Mouse (Mus musculus): Measurements from ENCODE around the gene Psmd14. TPM values are rescaled to one million over a fixed set of nuclear protein-coding genes. Genes with fewer than 3 reads are reported as not detected.

Gene Psmd14
- polyA plus RNA-seq (2012; rRNA removed): 22.5 and 27.7 TPM in 2 replicates

GRCm38 (mm10) chr2:61711108-61712040 is at the start of gene Psmd14:
Gene Psmd14 (plus strand): TSS chr2:61711694.
- WGBS: 6% methylated on average over 49 of the region's 52 CpGs
- DNase-seq (ENCODE audit: low read depth, low spot score): peak; percentile 74

DNA sequence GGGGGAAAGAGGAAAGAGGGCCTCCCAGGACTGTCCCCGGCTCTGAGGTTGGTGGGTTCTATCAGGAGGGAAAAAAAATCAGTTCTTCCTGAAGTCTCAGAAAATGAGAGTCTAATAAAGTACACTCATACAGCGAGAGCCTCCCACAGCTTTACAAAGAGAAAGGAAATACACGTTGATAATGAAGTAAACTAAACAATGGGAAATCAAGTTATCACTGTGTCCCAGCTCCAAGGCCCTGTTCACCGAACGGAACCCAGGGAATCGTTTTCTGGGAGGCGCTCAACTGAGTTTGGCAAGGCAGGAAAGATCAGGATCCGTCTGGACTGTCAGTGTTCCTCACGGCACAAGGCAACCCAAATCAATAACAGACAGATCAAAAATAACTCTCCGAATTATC is 48.7 kb upstream of the Psmd14 start:
- WGBS: 80% methylated on average over 10 of the region's 10 CpGs
- DNase-seq (ENCODE audit: low read depth, low spot score): no peak

- WGBS: 67% methylated on average over 10 of the region's 10 CpGs
- DNase-seq (ENCODE audit: low read depth, low spot score): no peak
Observed at GRCm38 (mm10) chr2:61663573-61664241, 47.8 kb upstream of the Psmd14 start.

DNA sequence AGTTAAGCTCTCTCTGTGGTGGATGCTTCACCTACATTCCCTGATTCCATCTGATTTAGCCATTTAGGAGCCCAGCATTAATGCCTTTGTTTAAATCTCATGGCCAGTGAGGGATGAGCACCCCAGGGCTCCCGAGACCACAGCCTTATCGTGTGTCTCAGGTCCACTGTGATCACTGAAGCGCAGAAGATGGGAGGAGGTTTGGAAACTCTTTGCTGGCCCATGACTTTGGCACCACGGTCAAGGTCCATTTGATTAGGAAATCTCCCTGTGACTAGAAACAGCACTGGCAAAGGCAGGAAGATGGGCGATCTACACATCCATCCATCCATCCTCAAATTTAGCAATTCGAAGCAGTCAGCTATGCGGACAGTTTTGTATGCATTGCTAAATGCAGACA is 44.1 kb upstream of the Psmd14 start:
- 81% methylated on average over 7 of the region's 7 CpGs for WGBS
- no peak for DNase-seq (ENCODE audit: low read depth, low spot score)

DNA sequence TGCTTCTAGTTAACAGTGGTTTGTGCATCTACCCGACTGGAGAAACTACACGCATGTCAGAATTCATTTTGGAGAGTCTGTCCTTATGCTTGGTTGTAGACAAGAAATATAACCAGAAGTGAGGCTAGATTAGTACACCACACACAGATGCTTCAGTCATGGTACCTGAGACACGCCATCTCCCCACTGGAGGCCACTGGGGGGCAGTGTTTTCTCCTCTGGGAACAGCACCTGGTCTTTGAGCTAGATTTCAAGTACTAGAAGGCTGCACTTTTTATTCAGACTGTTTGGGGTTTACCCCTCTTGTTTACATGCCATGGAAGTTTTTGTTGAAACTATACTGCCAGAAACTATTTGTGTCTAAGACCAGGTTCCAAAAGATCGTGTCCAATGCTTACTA is 43.2 kb upstream of the Psmd14 start:
- 25% methylated on average over 4 of the region's 4 CpGs for WGBS

GRCm38 (mm10) chr2:61674555-61674954 is 36.9 kb upstream of the Psmd14 start:
- WGBS: 93% methylated on average over 3 of the region's 3 CpGs
- no peak for DNase-seq (ENCODE audit: low read depth, low spot score)

More for the DNA sequence above, 43.2 kb upstream of the Psmd14 start:
- DNase-seq (ENCODE audit: low read depth, low spot score): peak; percentile 25

DNA sequence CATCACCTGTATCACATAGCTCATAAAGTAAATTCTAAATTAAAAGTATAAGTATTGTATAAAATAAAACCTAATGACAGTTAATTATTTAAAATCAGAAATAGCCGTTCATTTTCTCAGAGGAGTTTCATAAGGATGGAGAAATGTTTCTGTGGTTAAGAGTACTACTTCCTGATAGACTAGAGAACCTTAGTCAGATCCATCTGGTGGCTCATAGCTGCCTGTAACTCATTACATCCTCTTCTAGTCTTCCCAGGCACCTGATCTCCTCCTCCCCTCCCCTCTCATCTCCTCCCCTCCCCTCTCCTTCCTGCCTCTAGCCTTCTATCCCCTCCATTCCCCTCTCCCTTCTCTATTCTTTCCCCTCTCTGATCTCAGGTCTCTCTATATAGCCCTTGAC is 29.9 kb upstream of the Psmd14 start:
- DNase-seq (ENCODE audit: low read depth, low spot score): no peak
- WGBS: 84% methylated on average over 1 of the region's 1 CpGs

DNA sequence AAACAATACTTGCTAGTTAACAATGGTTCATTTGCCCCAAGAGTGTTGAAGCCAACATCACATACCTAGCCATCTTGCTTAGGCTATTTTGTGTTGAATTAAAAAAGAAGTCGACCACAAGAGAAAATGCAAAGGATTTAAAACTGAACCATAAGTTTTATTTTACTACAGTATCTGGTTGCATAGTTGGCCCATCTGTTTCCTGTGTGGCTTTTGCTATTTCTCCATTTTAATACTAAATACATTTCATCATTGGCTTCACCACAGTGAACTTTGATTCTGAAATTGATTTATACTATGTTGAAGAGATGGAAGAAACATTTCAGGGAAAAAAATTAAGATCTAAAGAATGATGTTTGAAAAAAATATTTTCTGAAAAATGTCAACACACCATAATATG is 25.0 kb upstream of the Psmd14 start:
- 83% methylated on average over 1 of the region's 1 CpGs for WGBS
- no peak for DNase-seq (ENCODE audit: low read depth, low spot score)

DNA sequence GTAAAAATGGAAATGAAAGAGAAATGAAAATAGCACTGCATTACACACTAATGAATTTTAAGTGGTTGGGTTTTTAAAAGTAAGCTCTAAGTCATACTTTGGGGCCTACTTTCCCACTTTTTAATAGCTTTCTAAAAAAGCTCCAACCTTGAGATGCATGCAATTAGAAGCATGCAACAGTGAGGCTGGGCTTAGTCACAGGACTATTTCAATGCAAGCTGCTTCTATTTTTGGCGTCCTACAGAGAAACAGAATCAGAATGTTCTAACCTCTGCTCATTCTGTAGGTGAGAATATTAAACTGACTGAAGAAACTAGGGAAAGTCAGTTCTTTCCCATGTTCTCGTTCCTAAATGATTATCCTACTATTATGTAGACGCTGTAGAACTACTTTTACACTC is 22.4 kb upstream of the Psmd14 start:
- WGBS: 76% methylated on average over 3 of the region's 3 CpGs
- DNase-seq (ENCODE audit: low read depth, low spot score): no peak

- DNase-seq (ENCODE audit: low read depth, low spot score): no peak
- 97% methylated on average over 3 of the region's 3 CpGs for WGBS
Observed at GRCm38 (mm10) chr2:61709570-61709969, 1.9 kb upstream of the Psmd14 start.

DNA sequence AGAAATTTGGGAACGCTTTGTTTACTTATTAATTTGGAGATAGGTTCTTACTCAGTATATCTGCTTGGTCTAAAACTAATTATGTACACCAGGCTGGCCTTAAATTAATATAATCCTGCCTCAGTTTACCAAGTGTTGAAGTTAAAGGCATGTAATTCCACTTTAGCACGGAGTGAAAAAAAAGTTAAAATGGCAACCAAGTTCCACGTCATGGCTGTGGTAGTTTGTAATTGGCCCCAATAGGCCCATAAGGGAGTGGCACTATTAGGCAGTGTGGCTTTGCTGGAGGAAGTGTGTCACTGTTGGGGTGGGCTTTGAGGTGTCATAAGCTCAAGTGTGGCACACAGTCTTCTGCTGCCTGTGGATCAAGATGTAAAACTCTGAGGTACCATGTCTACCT is 1.0 kb downstream of the Psmd14 start:
- WGBS: 43% methylated on average over 3 of the region's 3 CpGs
- no peak for DNase-seq (ENCODE audit: low read depth, low spot score)

DNA sequence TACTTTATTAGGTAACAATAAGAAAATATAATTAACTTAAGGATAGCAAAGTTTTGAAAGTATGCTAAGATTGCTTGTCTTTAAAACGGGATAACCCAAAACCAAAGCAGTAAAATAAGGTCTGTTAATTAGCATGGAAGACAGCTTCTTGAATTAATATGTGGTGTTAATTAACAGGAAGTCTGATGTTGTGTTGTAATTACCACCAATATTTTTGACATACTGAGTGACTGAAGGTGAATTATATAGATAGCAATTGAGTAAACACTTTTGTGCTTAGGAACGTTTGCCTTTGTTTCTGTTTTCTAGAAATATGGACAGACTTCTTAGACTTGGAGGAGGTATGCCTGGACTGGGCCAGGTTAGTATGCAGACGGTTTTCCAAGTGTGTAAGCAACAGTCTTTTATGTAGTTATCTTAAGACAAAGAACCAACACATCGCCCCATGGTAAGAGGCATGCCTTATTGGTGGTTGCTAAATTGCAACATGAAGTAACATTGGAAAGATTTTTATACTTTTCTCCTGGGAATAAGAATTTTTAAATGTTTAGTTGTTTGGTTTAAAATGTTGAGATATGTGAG is 11.0 kb downstream of the Psmd14 start:
- WGBS: 76% methylated on average over 4 of the region's 4 CpGs

DNA sequence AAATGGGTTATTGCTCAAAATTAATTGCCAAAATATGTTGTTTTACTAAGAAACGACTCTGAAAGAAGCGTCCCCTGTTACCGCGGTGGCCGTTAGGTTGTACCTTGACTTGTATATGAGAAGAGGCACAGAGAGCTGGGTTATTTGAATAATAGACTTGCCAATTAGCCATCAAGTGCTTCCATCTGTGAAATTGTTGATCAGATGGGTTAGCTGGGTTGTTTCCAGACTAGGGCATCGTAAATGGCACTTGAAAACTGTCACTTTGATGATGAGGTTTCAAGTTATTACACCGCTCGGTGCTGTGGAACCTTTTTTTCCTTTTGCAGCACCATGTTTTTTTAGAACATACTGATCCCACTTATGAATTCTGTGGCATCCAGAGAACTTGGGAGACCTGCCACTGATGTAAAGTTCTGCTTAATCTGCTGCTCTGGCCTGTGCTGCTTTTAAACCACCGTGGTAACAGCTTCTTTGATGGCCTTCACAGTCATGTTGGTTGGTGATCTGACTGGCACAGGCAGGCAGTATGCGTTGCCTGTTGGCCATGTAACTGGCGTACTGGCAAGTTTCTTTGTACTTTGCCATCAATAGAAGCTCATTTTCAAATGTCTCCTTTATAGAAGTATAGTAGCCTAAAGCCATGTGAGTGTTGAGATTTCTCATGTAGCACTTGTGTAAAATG is 21.4 kb downstream of the Psmd14 start:
- no peak for DNase-seq (ENCODE audit: low read depth, low spot score)

More for the DNA sequence above, 11.0 kb downstream of the Psmd14 start:
- DNase-seq (ENCODE audit: low read depth, low spot score): no peak

GRCm38 (mm10) chr2:61734175-61734574 is 22.7 kb downstream of the Psmd14 start:
- WGBS: 85% methylated on average over 1 of the region's 1 CpGs
- no peak for DNase-seq (ENCODE audit: low read depth, low spot score)

More for the DNA sequence above, 21.4 kb downstream of the Psmd14 start:
- 96% methylated on average over 11 of the region's 11 CpGs for WGBS

DNA sequence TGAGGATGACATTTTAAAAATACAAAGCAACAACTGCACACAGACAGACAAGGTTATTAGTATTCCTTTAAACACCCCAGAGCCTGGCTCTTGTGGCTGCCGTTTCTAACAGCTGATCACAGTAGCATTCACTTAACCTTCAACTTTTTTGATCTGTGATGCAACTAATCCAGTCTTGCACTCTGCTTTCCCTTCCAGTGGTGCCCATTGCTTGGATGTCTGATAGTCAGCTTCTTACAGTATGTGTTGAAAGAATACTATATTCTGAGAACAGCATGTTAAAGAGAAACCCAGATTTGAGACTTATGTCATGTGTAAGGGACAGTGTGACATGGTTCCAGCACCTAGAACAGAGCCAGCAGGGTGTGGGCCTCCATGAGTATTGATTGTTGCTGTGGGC is 34.6 kb downstream of the Psmd14 start:
- DNase-seq (ENCODE audit: low read depth, low spot score): no peak
- 63% methylated on average over 1 of the region's 1 CpGs for WGBS

GRCm38 (mm10) chr2:61746580-61746979 is 35.1 kb downstream of the Psmd14 start:
- 34% methylated on average over 2 of the region's 2 CpGs for WGBS
- DNase-seq (ENCODE audit: low read depth, low spot score): no peak

GRCm38 (mm10) chr2:61747411-61747810 is 35.9 kb downstream of the Psmd14 start:
- no peak for DNase-seq (ENCODE audit: low read depth, low spot score)
- 60% methylated on average over 2 of the region's 2 CpGs for WGBS

- WGBS: 86% methylated on average over 1 of the region's 1 CpGs
- no peak for DNase-seq (ENCODE audit: low read depth, low spot score)
Observed at GRCm38 (mm10) chr2:61750702-61751101, 39.2 kb downstream of the Psmd14 start.

- WGBS: 62% methylated on average over 2 of the region's 2 CpGs
- no peak for DNase-seq (ENCODE audit: low read depth, low spot score)
Observed at GRCm38 (mm10) chr2:61751286-61751685, 39.8 kb downstream of the Psmd14 start.

DNA sequence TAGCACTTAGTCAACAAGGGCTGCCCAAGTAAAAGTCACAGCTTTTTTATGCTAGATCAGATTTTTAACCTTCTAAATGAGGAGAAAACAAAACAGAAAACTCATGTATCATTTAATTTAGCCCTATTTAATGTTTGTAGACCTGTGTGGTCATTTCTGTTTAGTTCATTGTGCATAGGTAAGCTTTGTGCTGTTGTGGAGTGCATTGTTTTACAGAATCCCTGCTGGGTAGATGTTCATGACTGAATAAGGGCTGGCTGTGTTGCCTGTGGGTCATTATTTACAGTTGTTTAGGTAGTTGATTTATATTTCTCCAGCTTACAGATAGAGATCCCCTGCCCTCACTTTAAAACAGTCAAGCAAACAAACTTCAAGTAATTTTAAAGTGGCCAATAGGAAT is 40.9 kb downstream of the Psmd14 start:
- DNase-seq (ENCODE audit: low read depth, low spot score): no peak
